Mouse (Mus musculus) limb, embryonic 12.5 days (tissue): Measurements from ENCODE around the gene Aimp1. TPM values are rescaled to one million over a fixed set of nuclear protein-coding genes. Genes with fewer than 3 reads are reported as not detected.

Experiments used
- ATAC-seq: fragments of 200-750 bp; cut with Nextera tagmentation; 2 replicates; pipeline ENCODE4 v1.8.0; 2017; ENCODE audit warnings: low read depth, moderate TSS enrichment; ENCODE audit not compliant: insufficient number of reproducible peaks, insufficient read depth, low FRiP score, low TSS enrichment
- H3K27ac ChIP-seq: fragments of 300-500 bp; sonication (generic); 2 replicates; pipeline ENCODE4 v1.5.1; 2016; ENCODE audit warnings: mild to moderate bottlenecking, moderate library complexity
- H3K27me3 ChIP-seq: fragments of 300-500 bp; sonication (generic); 2 replicates; pipeline ENCODE4 v1.6.1; 2016; ENCODE audit warnings: mild to moderate bottlenecking, moderate library complexity
- H3K36me3 ChIP-seq: fragments of 300-500 bp; sonication (generic); 2 replicates; pipeline ENCODE4 v1.6.1; 2016; ENCODE audit warnings: mild to moderate bottlenecking, moderate library complexity
- H3K4me1 ChIP-seq: fragments of 300-500 bp; sonication (generic); replicated peaks from 2 replicates; pipeline ENCODE4 v1.6.1; 2016
- H3K4me2 ChIP-seq: fragments of 300-500 bp; sonication (generic); 2 replicates; pipeline ENCODE4 v1.6.1; 2016; ENCODE audit warnings: mild to moderate bottlenecking, moderate library complexity
- H3K4me3 ChIP-seq: fragments of 300-500 bp; sonication (generic); replicated peaks from 2 replicates; pipeline ENCODE4 v1.5.1; 2016; ENCODE audit warnings: mild to moderate bottlenecking
- H3K9ac ChIP-seq: fragments of 300-500 bp; sonication (generic); replicated peaks from 2 replicates; pipeline ENCODE4 v1.6.1; 2016; ENCODE audit warnings: mild to moderate bottlenecking, moderate library complexity
- H3K9me3 ChIP-seq: fragments of 300-500 bp; sonication (generic); 2 replicates; pipeline ENCODE4 v1.6.1; 2016; ENCODE audit warnings: mild to moderate bottlenecking, moderate library complexity
- WGBS: fragments of 180-500 bp; shearing (Covaris S2); methylation state at CpG from one replicate; pipeline ENCODE4 v1.1.7; 2016; 5-methylcytosine and 5-hydroxymethylcytosine counted together
- polyA plus RNA-seq: library from polyadenylated mRNA; unstranded; fragments of >200 nt; fragmentation: Nextera tagmentation; extraction: Ambion mirVana; gene quantifications from 2 replicates; pipeline ENCODE4 v1.2.1, GENCODE M21; 2016

The Aimp1 gene
- polyA plus RNA-seq, 1 experiment from 2014 or later = 78.6 TPM

GRCm38 (mm10) chr3:132651776-132652175 is 32.4 kb downstream of the Aimp1 start:
- H3K4me3 ChIP-seq = no peak overlapping the region
- no peaks in the 10 kb centered on the region for H3K4me1 ChIP-seq
- peaks cover 5% of the 10 kb centered on the region; the same call in 1 of the 2 replicates for H3K36me3 ChIP-seq
- 89% methylated on average over 3 of the region's 3 CpGs for WGBS
- no peak for ATAC-seq
- H3K9me3 ChIP-seq = no peaks in the 10 kb centered on the region
- H3K27ac ChIP-seq = no peak overlapping the region
- H3K27me3 ChIP-seq = no peaks in the 10 kb centered on the region
- no peak overlapping the region for H3K9ac ChIP-seq
- no peak overlapping the region for H3K4me2 ChIP-seq

DNA sequence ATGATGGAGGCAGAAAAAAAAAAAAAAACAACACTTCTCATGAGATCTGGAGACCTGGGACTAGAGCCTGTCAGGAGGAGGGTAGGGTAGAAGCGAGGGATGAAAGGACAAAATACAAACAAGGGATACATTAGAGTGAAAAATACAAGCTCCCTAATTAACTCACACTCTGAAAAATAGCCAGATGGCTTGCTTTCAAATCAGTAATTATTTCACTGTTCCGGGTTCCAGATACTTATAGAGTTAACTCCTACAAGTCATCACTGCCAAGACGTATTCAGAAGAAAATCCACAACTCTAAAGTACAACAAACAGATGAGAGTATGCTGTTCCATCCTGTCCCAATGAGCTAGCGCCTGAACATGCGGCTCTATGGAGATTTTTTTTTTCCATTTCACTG is 34.0 kb downstream of the Aimp1 start:
- no peak overlapping the region for H3K4me2 ChIP-seq
- H3K4me3 ChIP-seq = no peak overlapping the region
- H3K9ac ChIP-seq = no peak overlapping the region
- H3K4me1 ChIP-seq = no peaks in the 10 kb centered on the region
- H3K9me3 ChIP-seq = no peaks in the 10 kb centered on the region
- no peaks in the 10 kb centered on the region for H3K36me3 ChIP-seq
- 85% methylated on average over 5 of the region's 5 CpGs for WGBS
- H3K27ac ChIP-seq = no peak overlapping the region
- H3K27me3 ChIP-seq = no peaks in the 10 kb centered on the region
- no peak for ATAC-seq

GRCm38 (mm10) chr3:132649368-132649767 is 34.8 kb downstream of the Aimp1 start:
- Histone ChIP-seq H3K9ac (no peak overlapping the region), H3K4me3 (no peak overlapping the region), H3K36me3 (no peaks in the 10 kb centered on the region), H3K4me1 (no peaks in the 10 kb centered on the region), H3K4me2 (no peak overlapping the region), H3K27me3 (no peaks in the 10 kb centered on the region), H3K27ac (no peak overlapping the region), H3K9me3 (no peaks in the 10 kb centered on the region)
- 93% methylated on average over 7 of the region's 7 CpGs for WGBS
- ATAC-seq = no peak

GRCm38 (mm10) chr3:132646814-132647213 is 37.4 kb downstream of the Aimp1 start:
- no peak overlapping the region for H3K4me2 ChIP-seq
- no peaks in the 10 kb centered on the region for H3K36me3 ChIP-seq
- ATAC-seq = no peak
- no peak overlapping the region for H3K27ac ChIP-seq
- 57% methylated on average over 1 of the region's 1 CpGs for WGBS
- no peaks in the 10 kb centered on the region for H3K4me1 ChIP-seq
- H3K4me3 ChIP-seq = no peak overlapping the region
- H3K9me3 ChIP-seq = no peaks in the 10 kb centered on the region
- H3K27me3 ChIP-seq = no peaks in the 10 kb centered on the region
- no peak overlapping the region for H3K9ac ChIP-seq

- Histone ChIP-seq H3K9me3 (no peaks in the 10 kb centered on the region), H3K36me3 (no peaks in the 10 kb centered on the region), H3K4me3 (no peak overlapping the region), H3K4me1 (no peaks in the 10 kb centered on the region), H3K4me2 (no peak overlapping the region), H3K27ac (no peak overlapping the region), H3K27me3 (no peaks in the 10 kb centered on the region), H3K9ac (no peak overlapping the region)
- ATAC-seq = no peak
- 90% methylated on average over 4 of the region's 4 CpGs for WGBS
Observed at GRCm38 (mm10) chr3:132644071-132644470, 40.1 kb downstream of the Aimp1 start.

- Histone ChIP-seq H3K4me3 (no peak overlapping the region), H3K9ac (no peak overlapping the region), H3K36me3 (no peaks in the 10 kb centered on the region), H3K4me2 (no peak overlapping the region), H3K9me3 (no peaks in the 10 kb centered on the region), H3K27ac (no peak overlapping the region), H3K4me1 (no peaks in the 10 kb centered on the region), H3K27me3 (no peaks in the 10 kb centered on the region)
- no peak for ATAC-seq
- WGBS = 86% methylated on average over 3 of the region's 3 CpGs
Observed at GRCm38 (mm10) chr3:132637080-132637479, 47.1 kb downstream of the Aimp1 start.

GRCm38 (mm10) chr3:132633261-132633660 is 50.9 kb downstream of the Aimp1 start:
- ATAC-seq = no peak
- H3K9me3 ChIP-seq = no peaks in the 10 kb centered on the region
- H3K27me3 ChIP-seq = no peaks in the 10 kb centered on the region
- H3K4me1 ChIP-seq = no peaks in the 10 kb centered on the region
- 64% methylated on average over 2 of the region's 2 CpGs for WGBS
- no peak overlapping the region for H3K27ac ChIP-seq
- H3K4me2 ChIP-seq = no peak overlapping the region
- H3K4me3 ChIP-seq = no peak overlapping the region
- no peak overlapping the region for H3K9ac ChIP-seq
- H3K36me3 ChIP-seq = no peaks in the 10 kb centered on the region

- ATAC-seq = no peak
- Histone ChIP-seq H3K9ac (no peak within 1 kb of the TSS), H3K36me3 (no peaks in the 10 kb centered on the region)
Observed at GRCm38 (mm10) chr3:132629601-132630239, 54.5 kb downstream of the Aimp1 start, which contains the start of gene Gimd1. TSS of gene Gimd1 (plus strand) at chr3:132629820.

GRCm38 (mm10) chr3:132628741-132629140 is 55.4 kb downstream of the Aimp1 start:
- ATAC-seq = no peak
- Histone ChIP-seq H3K9me3 (no peaks in the 10 kb centered on the region), H3K4me2 (no peak overlapping the region), H3K9ac (no peak overlapping the region), H3K4me1 (no peaks in the 10 kb centered on the region), H3K4me3 (no peak overlapping the region), H3K36me3 (no peaks in the 10 kb centered on the region), H3K27ac (no peak overlapping the region), H3K27me3 (no peaks in the 10 kb centered on the region)
- WGBS = 52% methylated on average over 8 of the region's 8 CpGs

More at GRCm38 (mm10) chr3:132629601-132630239, 54.5 kb downstream of the Aimp1 start, which contains the start of gene Gimd1:
- no peaks in the 10 kb centered on the region for H3K27me3 ChIP-seq
- 89% methylated on average over 11 of the region's 11 CpGs for whole genome bisulfite sequencing
- H3K9me3 ChIP-seq = no peaks in the 10 kb centered on the region
- H3K4me2 ChIP-seq = no peak within 1 kb of the TSS
- H3K4me1 ChIP-seq = no peaks in the 10 kb centered on the region
- H3K4me3 ChIP-seq = no peak within 1 kb of the TSS
- H3K27ac ChIP-seq = no peak within 1 kb of the TSS

Other genes starting within 250 kb of the Aimp1 start
- gene Gimd1, start 54.5 kb downstream of the Aimp1 start, polyA plus RNA-seq = not detected in 2 replicates
- gene Tbck, start 226 bp downstream of the Aimp1 start, polyA plus RNA-seq = 28.7 and 30.5 TPM in 2 replicates